Mouse (Mus musculus) thymus, adult 2 months (tissue): ENCODE results near the gene Zfp449. TPM values are rescaled to one million over a fixed set of nuclear protein-coding genes. Genes with fewer than 3 reads are reported as not detected.
A peak's percentile ranks its signal among the peaks of the same experiment; 100 is the strongest.

ENCODE experiments used
- DNase-seq: peaks from one replicate; pipeline ENCODE4 v3.0.0; 2021
- H3K27ac ChIP-seq: fragments of 200-500 bp; 2 replicates; pipeline ENCODE4 v1.5.1; 2012; ENCODE audit warnings: low read length, control low read depth; ENCODE audit not compliant: control insufficient read depth, insufficient read depth
- H3K27me3 ChIP-seq: fragments of 200-500 bp; 2 replicates; pipeline ENCODE4 v1.6.1; 2012; ENCODE audit warnings: mild to moderate bottlenecking, low read length, moderate library complexity, mixed read lengths; ENCODE audit not compliant: control insufficient read depth, insufficient read depth
- H3K36me3 ChIP-seq: fragments of 200-500 bp; 2 replicates; pipeline ENCODE4 v1.6.1; 2012; ENCODE audit warnings: mild to moderate bottlenecking, low read length, moderate library complexity; ENCODE audit not compliant: control insufficient read depth, insufficient read depth
- H3K4me1 ChIP-seq: fragments of 200-500 bp; replicated peaks from 2 replicates; pipeline ENCODE4 v1.6.1; 2012; ENCODE audit warnings: low read length; ENCODE audit not compliant: control insufficient read depth, insufficient read depth
- H3K4me3 ChIP-seq: fragments of 200-500 bp; 2 replicates; pipeline ENCODE4 v1.5.1; 2012; ENCODE audit warnings: mild to moderate bottlenecking, low read length, control low read depth, moderate library complexity; ENCODE audit not compliant: control insufficient read depth, insufficient read depth
- CTCF ChIP-seq: fragments of 200-500 bp; IDR thresholded peaks from 2 replicates; pipeline ENCODE4 v1.5.1; 2012; ENCODE audit warnings: mild to moderate bottlenecking, control low read depth, low read length, moderate library complexity, borderline replicate concordance; ENCODE audit not compliant: control insufficient read depth, poor library complexity, insufficient read depth; ENCODE audit errors: extremely low read depth
- POLR2A ChIP-seq: fragments of 200-500 bp; IDR thresholded peaks from 2 replicates; pipeline ENCODE4 v1.6.1; 2012; ENCODE audit warnings: mild to moderate bottlenecking, low read length, control low read depth, moderate library complexity; ENCODE audit not compliant: control insufficient read depth, poor library complexity, insufficient read depth; ENCODE audit errors: extremely low read depth
- WGBS: fragments of 180-500 bp; shearing (Covaris S2); methylation state at CpG from one replicate; pipeline ENCODE4 v1.1.7; 2018; 5-methylcytosine and 5-hydroxymethylcytosine counted together
- polyA plus RNA-seq: library from polyadenylated mRNA; depleted of rRNA; stranded (reverse); fragments of >200 nt; gene quantifications from 2 replicates; pipeline ENCODE4 v1.2.3, GENCODE M21; 2012; rRNA removed

Gene Zfp449
- polyA plus RNA-seq, result 0.36 and 0.42 TPM in 2 replicates

GRCm38 (mm10) chrX:56346176-56346931 is at the start of gene Zfp449:
TSS of gene Zfp449 (plus strand) at chrX:56346400.
- Histone ChIP-seq H3K27ac (no peak within 1 kb of the TSS), H3K4me1 (peaks cover 7% of the 10 kb centered on the region; the same call in 1 of the 2 replicates), H3K4me3 (peak within 1 kb of the TSS; percentile 95), H3K36me3 (no peaks in the 10 kb centered on the region), H3K27me3 (no peaks in the 10 kb centered on the region)
- peak; percentile 68 for DNase-seq
- TF ChIP-seq POLR2A, result no peak
- TF ChIP-seq CTCF, result no peak
- WGBS, result under 1% methylated on average over 34 of the region's 39 CpGs

GRCm38 (mm10) chrX:56307597-56307996 is 38.6 kb upstream of the Zfp449 start:
- no peaks in the 10 kb centered on the region for H3K27me3 ChIP-seq
- 11% methylated on average over 5 of the region's 5 CpGs for WGBS
- no peaks in the 10 kb centered on the region for H3K4me1 ChIP-seq
- H3K36me3 ChIP-seq, result no peaks in the 10 kb centered on the region
- TF ChIP-seq POLR2A (no peak), CTCF (no peak)
- H3K27ac ChIP-seq, result no peak overlapping the region
- H3K4me3 ChIP-seq, result no peak overlapping the region
- DNase-seq, result no peak

- H3K36me3 ChIP-seq, result no peaks in the 10 kb centered on the region
- no peak overlapping the region for H3K4me3 ChIP-seq
- TF ChIP-seq CTCF (no peak), POLR2A (no peak)
- WGBS, result 93% methylated on average over 1 of the region's 1 CpGs
- H3K27me3 ChIP-seq, result no peaks in the 10 kb centered on the region
- no peaks in the 10 kb centered on the region for H3K4me1 ChIP-seq
- no peak overlapping the region for H3K27ac ChIP-seq
- no peak for DNase-seq
These were observed 33.4 kb upstream of the Zfp449 start for GRCm38 (mm10) chrX:56312813-56313212.

- no peaks in the 10 kb centered on the region for H3K27me3 ChIP-seq
- no peak for TF ChIP-seq POLR2A
- no peak for TF ChIP-seq CTCF
- no peaks in the 10 kb centered on the region for H3K36me3 ChIP-seq
- DNase-seq, result no peak
- H3K4me1 ChIP-seq, result no peaks in the 10 kb centered on the region
- H3K27ac ChIP-seq, result no peak overlapping the region
- H3K4me3 ChIP-seq, result no peak overlapping the region
- WGBS, result 94% methylated on average over 5 of the region's 5 CpGs
These were observed 24.1 kb upstream of the Zfp449 start for GRCm38 (mm10) chrX:56322096-56322495.

- no peak for TF ChIP-seq POLR2A
- 49% methylated on average over 2 of the region's 2 CpGs for WGBS
- H3K36me3 ChIP-seq, result no peaks in the 10 kb centered on the region
These were observed 23.5 kb upstream of the Zfp449 start for GRCm38 (mm10) chrX:56322731-56323130.

GRCm38 (mm10) chrX:56332046-56332445 is 14.2 kb upstream of the Zfp449 start:
- no peak for TF ChIP-seq CTCF
- no peak for TF ChIP-seq POLR2A
- H3K4me3 ChIP-seq, result no peak overlapping the region
- no peak for DNase-seq
- H3K27me3 ChIP-seq, result no peaks in the 10 kb centered on the region
- WGBS, result 82% methylated on average over 3 of the region's 3 CpGs
- no peaks in the 10 kb centered on the region for H3K36me3 ChIP-seq
- H3K27ac ChIP-seq, result no peak overlapping the region
- H3K4me1 ChIP-seq, result no peaks in the 10 kb centered on the region

More at GRCm38 (mm10) chrX:56322731-56323130, 23.5 kb upstream of the Zfp449 start:
- Histone ChIP-seq H3K27ac (no peak overlapping the region), H3K27me3 (no peaks in the 10 kb centered on the region), H3K4me3 (no peak overlapping the region), H3K4me1 (no peaks in the 10 kb centered on the region)
- DNase-seq, result no peak

GRCm38 (mm10) chrX:56340305-56340704 is 5.9 kb upstream of the Zfp449 start:
- Histone ChIP-seq H3K36me3 (no peaks in the 10 kb centered on the region), H3K27ac (no peak overlapping the region), H3K4me3 (no peak overlapping the region), H3K27me3 (no peaks in the 10 kb centered on the region), H3K4me1 (no peaks in the 10 kb centered on the region)
- TF ChIP-seq CTCF (no peak), POLR2A (no peak)
- no peak for DNase-seq
